Mouse (Mus musculus) liver, adult 2 months (tissue): ENCODE data around the gene Atf5.

Experiments
- CTCF ChIP-seq: fragments of 200-500 bp; IDR thresholded peaks from 2 replicates; pipeline ENCODE4 v1.5.1; 2011; ENCODE audit warnings: low read depth, low read length, control low read depth
- POLR2A ChIP-seq: fragments of 200-500 bp; IDR thresholded peaks from 2 replicates; pipeline ENCODE4 v1.6.1; 2011; ENCODE audit warnings: low read length, control low read depth; ENCODE audit not compliant: insufficient read depth; ENCODE audit errors: extremely low read depth

GRCm38 (mm10) chr7:44856265-44856916, 39.9 kb upstream of the Atf5 start:
- TF ChIP-seq POLR2A, result no peak
- TF ChIP-seq CTCF, result no peak
